Mouse (Mus musculus) heart, embryonic 16.5 days (tissue): ENCODE data around the gene Cables2. TPM values are rescaled to one million over a fixed set of nuclear protein-coding genes. Genes with fewer than 3 reads are reported as not detected.
A peak's percentile ranks its signal among the peaks of the same experiment; 100 is the strongest.

Source experiments
- ATAC-seq: fragments of 200-750 bp; cut with Nextera tagmentation; replicated peaks from 2 replicates; pipeline ENCODE4 v1.8.0; 2017; ENCODE audit warnings: moderate number of reproducible peaks; ENCODE audit not compliant: insufficient read depth, low FRiP score; ENCODE audit errors: extremely low read depth
- H3K27ac ChIP-seq: fragments of 300-500 bp; sonication (generic); 2 replicates; pipeline ENCODE4 v1.5.1; 2014; ENCODE audit warnings: mild to moderate bottlenecking, low read length, control low read depth, moderate library complexity
- H3K27me3 ChIP-seq: fragments of 300-500 bp; sonication (generic); 2 replicates; pipeline ENCODE4 v1.6.1; 2014; ENCODE audit warnings: low read length, mixed read lengths; ENCODE audit not compliant: control insufficient read depth, insufficient read depth
- H3K36me3 ChIP-seq: fragments of 300-500 bp; sonication (generic); 2 replicates; pipeline ENCODE4 v1.6.1; 2014; ENCODE audit not compliant: control insufficient read depth, insufficient read depth
- H3K4me1 ChIP-seq: fragments of 300-500 bp; sonication (generic); 2 replicates; pipeline ENCODE4 v1.6.1; 2014; ENCODE audit warnings: low read length, mixed read lengths; ENCODE audit not compliant: control insufficient read depth, insufficient read depth
- H3K4me2 ChIP-seq: fragments of 300-500 bp; sonication (generic); 2 replicates; pipeline ENCODE4 v1.6.1; 2014; ENCODE audit warnings: low read depth, mild to moderate bottlenecking, control low read depth, low read length
- H3K4me3 ChIP-seq: fragments of 300-500 bp; sonication (generic); 2 replicates; pipeline ENCODE4 v1.5.1; 2014; ENCODE audit warnings: mild to moderate bottlenecking, control low read depth, low read length
- H3K9ac ChIP-seq: fragments of 300-500 bp; sonication (generic); 2 replicates; pipeline ENCODE4 v1.6.1; 2014; ENCODE audit warnings: low read length, control low read depth
- H3K9me3 ChIP-seq: fragments of 300-500 bp; sonication (generic); replicated peaks from 2 replicates; pipeline ENCODE4 v1.6.1; 2016; ENCODE audit warnings: low read length; ENCODE audit not compliant: control insufficient read depth
- WGBS: fragments of 180-500 bp; shearing (Covaris S2); extraction: QIAGEN DNeasy Blood & Tissue Kit; methylation state at CpG from one replicate; pipeline ENCODE4 v1.1.7; 2014; 5-methylcytosine and 5-hydroxymethylcytosine counted together
- polyA plus RNA-seq: library from polyadenylated mRNA; unstranded; fragments of >200 nt; fragmentation: Nextera tagmentation; extraction: Ambion mirVana; gene quantifications from 2 replicates; pipeline ENCODE4 v1.2.1, GENCODE M21; 2015

Gene Cables2
- polyA plus RNA-seq, 1 experiment from 2014 or later: 6.1 TPM

- peaks cover 3% of the 10 kb centered on the region; the same call in 1 of the 2 replicates for H3K36me3 ChIP-seq
- no peak overlapping the region for H3K27ac ChIP-seq
- no peaks in the 10 kb centered on the region for H3K27me3 ChIP-seq
- no peak overlapping the region for H3K4me3 ChIP-seq
- H3K9ac ChIP-seq: no peak overlapping the region
- no peaks in the 10 kb centered on the region for H3K9me3 ChIP-seq
- peaks cover 14% of the 10 kb centered on the region for H3K4me1 ChIP-seq
- H3K4me2 ChIP-seq: no peak overlapping the region
- no peak for ATAC-seq
- WGBS: 88% methylated on average over 5 of the region's 5 CpGs
These were observed 18.7 kb downstream of the Cables2 start for GRCm38 (mm10) chr2:180254436-180255209.

GRCm38 (mm10) chr2:180251838-180252237, 21.5 kb downstream of the Cables2 start:
- Histone ChIP-seq H3K9ac (no peak overlapping the region), H3K36me3 (no peaks in the 10 kb centered on the region), H3K9me3 (no peaks in the 10 kb centered on the region), H3K27me3 (no peaks in the 10 kb centered on the region), H3K4me1 (peaks cover 6% of the 10 kb centered on the region), H3K4me3 (no peak overlapping the region), H3K4me2 (no peak overlapping the region), H3K27ac (no peak overlapping the region)
- no peak for ATAC-seq
- WGBS: 67% methylated on average over 3 of the region's 3 CpGs

- Histone ChIP-seq H3K4me1 (peaks cover 4% of the 10 kb centered on the region), H3K4me2 (no peak overlapping the region), H3K9me3 (no peaks in the 10 kb centered on the region), H3K4me3 (no peak overlapping the region), H3K36me3 (no peaks in the 10 kb centered on the region), H3K9ac (0 out of 2 replicates have a peak overlapping the region, but pooled peaks have one; percentile 24), H3K27ac (no peak overlapping the region), H3K27me3 (no peaks in the 10 kb centered on the region)
- 26% methylated on average over 11 of the region's 11 CpGs for WGBS
- peak; percentile 82 for ATAC-seq
These were observed 22.2 kb downstream of the Cables2 start for GRCm38 (mm10) chr2:180250930-180251611.

GRCm38 (mm10) chr2:180248947-180249660, 24.2 kb downstream of the Cables2 start:
- Histone ChIP-seq H3K9me3 (no peaks in the 10 kb centered on the region), H3K4me1 (no peaks in the 10 kb centered on the region), H3K4me2 (no peak overlapping the region), H3K27me3 (no peaks in the 10 kb centered on the region), H3K36me3 (no peaks in the 10 kb centered on the region), H3K9ac (no peak overlapping the region), H3K4me3 (no peak overlapping the region), H3K27ac (no peak overlapping the region)
- no peak for ATAC-seq
- WGBS: 65% methylated on average over 9 of the region's 9 CpGs

- H3K36me3 ChIP-seq: no peaks in the 10 kb centered on the region
- no peaks in the 10 kb centered on the region for H3K4me1 ChIP-seq
- H3K4me2 ChIP-seq: no peak overlapping the region
- no peak for ATAC-seq
- H3K27me3 ChIP-seq: no peaks in the 10 kb centered on the region
- no peaks in the 10 kb centered on the region for H3K9me3 ChIP-seq
- WGBS: 87% methylated on average over 5 of the region's 5 CpGs
- H3K9ac ChIP-seq: no peak overlapping the region
- no peak overlapping the region for H3K27ac ChIP-seq
- H3K4me3 ChIP-seq: no peak overlapping the region
These were observed 25.4 kb downstream of the Cables2 start for GRCm38 (mm10) chr2:180247916-180248315.

GRCm38 (mm10) chr2:180243108-180243507, 30.2 kb downstream of the Cables2 start:
- no peak overlapping the region for H3K4me2 ChIP-seq
- H3K27ac ChIP-seq: no peak overlapping the region
- no peak overlapping the region for H3K4me3 ChIP-seq
- 84% methylated on average over 4 of the region's 4 CpGs for WGBS
- peaks cover 4% of the 10 kb centered on the region for H3K9me3 ChIP-seq
- H3K27me3 ChIP-seq: no peaks in the 10 kb centered on the region
- no peak for ATAC-seq
- H3K36me3 ChIP-seq: no peaks in the 10 kb centered on the region
- H3K4me1 ChIP-seq: no peaks in the 10 kb centered on the region; the same call in 1 of the 2 replicates
- H3K9ac ChIP-seq: no peak overlapping the region

- no peak overlapping the region for H3K4me2 ChIP-seq
- no peaks in the 10 kb centered on the region for H3K36me3 ChIP-seq
- H3K4me3 ChIP-seq: no peak overlapping the region
- no peak overlapping the region for H3K9ac ChIP-seq
- WGBS: 31% methylated on average over 5 of the region's 5 CpGs
- ATAC-seq: no peak
- H3K27me3 ChIP-seq: no peaks in the 10 kb centered on the region
- H3K9me3 ChIP-seq: peaks cover 4% of the 10 kb centered on the region
- peaks cover 16% of the 10 kb centered on the region for H3K4me1 ChIP-seq
- no peak overlapping the region for H3K27ac ChIP-seq
These were observed 34.7 kb downstream of the Cables2 start for GRCm38 (mm10) chr2:180238591-180238990.

- Histone ChIP-seq H3K9ac (no peak overlapping the region), H3K36me3 (no peaks in the 10 kb centered on the region), H3K4me3 (no peak overlapping the region), H3K27ac (no peak overlapping the region), H3K4me2 (no peak overlapping the region), H3K4me1 (peaks cover 20% of the 10 kb centered on the region), H3K9me3 (peaks cover 4% of the 10 kb centered on the region), H3K27me3 (no peaks in the 10 kb centered on the region)
- 88% methylated on average over 7 of the region's 7 CpGs for WGBS
- no peak for ATAC-seq
These were observed 35.5 kb downstream of the Cables2 start for GRCm38 (mm10) chr2:180237601-180238345.
